ENCODE assay signal across 25 mouse cellular contexts in the genomic region with DNA sequence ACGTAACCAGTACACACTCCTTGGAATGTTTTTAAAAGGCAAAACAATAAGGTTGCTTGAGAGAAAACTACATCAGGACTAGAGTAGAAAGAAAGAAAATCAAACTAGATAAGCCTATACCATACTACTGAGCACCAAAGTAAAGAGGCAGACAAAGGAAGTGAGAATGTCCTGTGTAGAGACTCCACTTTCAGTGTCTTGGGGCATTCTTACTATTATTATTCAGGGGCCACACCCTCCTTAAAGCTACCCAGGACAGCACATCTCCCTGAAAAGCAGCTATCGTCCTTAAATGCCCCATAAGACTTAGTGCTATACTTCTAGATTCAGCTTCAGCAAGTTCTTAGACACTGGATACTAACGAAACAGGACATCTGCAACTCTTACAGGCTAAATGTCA.
"Had no signal": no experiment of that assay in that cellular context is flagged by ENCODE, and none has a peak within 500 bp of the region (broad histone marks: within the 10 kb centered on the region; RNA-seq: fewer than 3 reads in every experiment).

No protein-coding gene starts in this region.

- H3K36me3 ChIP-seq: heart, embryonic 10.5 days; heart, embryonic 12.5 days; hindbrain, embryonic 10.5 days; hindbrain, embryonic 12.5 days; intestine, embryonic 15.5 days; limb, embryonic 10.5 days; limb, embryonic 12.5 days; liver, embryonic 12.5 days had no signal

- H3K27me3 ChIP-seq: heart, embryonic 12.5 days; hindbrain, embryonic 12.5 days; intestine, embryonic 15.5 days; limb, embryonic 12.5 days; liver, embryonic 12.5 days had no signal

- H3K4me1 ChIP-seq: heart, embryonic 10.5 days; heart, embryonic 12.5 days had no signal

- H3K4me2 ChIP-seq: heart, embryonic 12.5 days; hindbrain, embryonic 12.5 days; hindbrain, embryonic 14.5 days; intestine, embryonic 15.5 days; limb, embryonic 12.5 days; liver, embryonic 12.5 days had no signal

- H3K9ac ChIP-seq: heart, embryonic 12.5 days; hindbrain, embryonic 12.5 days; hindbrain, embryonic 14.5 days; intestine, embryonic 15.5 days; limb, embryonic 12.5 days; liver, embryonic 12.5 days; liver, embryonic 14.5 days had no signal

- ATAC-seq: hindbrain, embryonic 16.5 days; inflammation-experienced regulatory T-cells, adult 6 months; intestine, embryonic 15.5 days; intestine, postnatal 0 days; liver, embryonic 12.5 days had no signal

- DNase-seq: gastrocnemius, adult 2 months; gastrocnemius, postnatal 10 days; gastrocnemius, postnatal 25 days; heart, adult 2 months; heart, postnatal 10 days; heart, postnatal 4 days; kidney, adult 18-20 months; kidney, adult 8-10 months; kidney, postnatal 10 days; kidney, postnatal 25 days; layer of hippocampus, adult 9-11 months; layer of hippocampus, postnatal 36 days had no signal

- H3K27ac ChIP-seq: gastrocnemius, adult 2 months; heart, adult 2 months; heart, embryonic 10.5 days; hindbrain, embryonic 10.5 days; hindbrain, embryonic 12.5 days; hindbrain, embryonic 14.5 days; intestine, embryonic 15.5 days; limb, embryonic 10.5 days; limb, embryonic 12.5 days; liver, embryonic 12.5 days; liver, embryonic 14.5 days had no signal

- H3K9me3 ChIP-seq: heart, embryonic 10.5 days; heart, embryonic 12.5 days; hindbrain, embryonic 10.5 days; hindbrain, embryonic 12.5 days; intestine, embryonic 15.5 days; limb, embryonic 10.5 days; limb, embryonic 12.5 days; liver, embryonic 12.5 days had no signal

- H3K4me3 ChIP-seq: gastrocnemius, adult 2 months; heart, adult 2 months; heart, embryonic 10.5 days; heart, embryonic 12.5 days; hindbrain, embryonic 10.5 days; hindbrain, embryonic 12.5 days; intestine, embryonic 15.5 days; limb, embryonic 10.5 days; limb, embryonic 12.5 days; liver, embryonic 12.5 days had no signal
